Mouse (Mus musculus): Measurements from ENCODE around the gene Poc1b. TPM values are rescaled to one million over a fixed set of nuclear protein-coding genes. Genes with fewer than 3 reads are reported as not detected.

Poc1b gene
- polyA plus RNA-seq, 1 experiment, result 8.0 TPM

- peaks cover 4% of the 10 kb centered on the region for H3K36me3 ChIP-seq (ENCODE audit: control insufficient read depth, insufficient read depth)
- no peak for TF ChIP-seq E2F4 (IDR thresholded peaks at IDR 0.05; ENCODE audit: insufficient read depth)
- no peak for TF ChIP-seq TCF12 (IDR thresholded peaks at IDR 0.05; ENCODE audit: insufficient read depth, poor library complexity, severe bottlenecking)
- TF ChIP-seq CEBPB (IDR thresholded peaks at IDR 0.05; ENCODE audit: insufficient read depth, poor library complexity, severe bottlenecking), result no peak
- no peak for TF ChIP-seq SRF (IDR thresholded peaks at IDR 0.05; ENCODE audit: control insufficient read depth, insufficient read length, low read depth)
- TF ChIP-seq MYOG (IDR thresholded peaks at IDR 0.05; ENCODE audit: control insufficient read depth in 1 of 3, insufficient read depth in 1 of 3, insufficient read length in 2 of 3, low read depth in 2 of 3), result no peak
- TF ChIP-seq TCF3 (IDR thresholded peaks at IDR 0.05; ENCODE audit: insufficient read length, low read depth), result no peak
- no peak for TF ChIP-seq POLR2AphosphoS2 (IDR thresholded peaks at IDR 0.05; ENCODE audit: insufficient read length, low read depth)
- no peak for TF ChIP-seq MYOD1 (IDR thresholded peaks at IDR 0.05; ENCODE audit: control insufficient read depth in 1 of 3, insufficient read length in 2 of 3, low read depth in 2 of 3)
- TF ChIP-seq POLR2A (IDR thresholded peaks at IDR 0.05; ENCODE audit: insufficient read length, low read depth), result no peak
- no peak for TF ChIP-seq USF1 (IDR thresholded peaks at IDR 0.05; ENCODE audit: low read depth)
- TF ChIP-seq REST (IDR thresholded peaks at IDR 0.05; ENCODE audit: insufficient read depth, insufficient read length), result no peak
- no peak overlapping the region for H3ac ChIP-seq (ENCODE audit: control insufficient read depth, insufficient read length)
- H3K4me2 ChIP-seq (ENCODE audit: low read depth), result no peak overlapping the region
- no peaks in the 10 kb centered on the region for H3K27me3 ChIP-seq (ENCODE audit: control insufficient read depth, insufficient read depth, insufficient read length)
- H3K4me3 ChIP-seq, result no peak overlapping the region
- no peaks in the 10 kb centered on the region for H3K79me2 ChIP-seq (ENCODE audit: control insufficient read depth, insufficient read depth)
These were observed 39.8 kb downstream of the Poc1b start for GRCm38 (mm10) chr10:99146596-99146995.

- no peaks in the 10 kb centered on the region for H3K27me3 ChIP-seq (ENCODE audit: control insufficient read depth, insufficient read depth, insufficient read length)
- H3K4me3 ChIP-seq, result no peak overlapping the region
- no peak overlapping the region for H3K4me2 ChIP-seq (ENCODE audit: low read depth)
- peaks cover 4% of the 10 kb centered on the region for H3K36me3 ChIP-seq (ENCODE audit: control insufficient read depth, insufficient read depth)
- no peak overlapping the region for H3ac ChIP-seq (ENCODE audit: control insufficient read depth, insufficient read length)
- no peaks in the 10 kb centered on the region for H3K79me2 ChIP-seq (ENCODE audit: control insufficient read depth, insufficient read depth)
- TF ChIP-seq MAX (IDR thresholded peaks at IDR 0.05; ENCODE audit: low read depth), result no peak
- no peak for TF ChIP-seq TCF3 (IDR thresholded peaks at IDR 0.05; ENCODE audit: insufficient read length, low read depth)
- TF ChIP-seq POLR2AphosphoS2 (IDR thresholded peaks at IDR 0.05; ENCODE audit: insufficient read length, low read depth), result no peak
- no peak for TF ChIP-seq CEBPB (IDR thresholded peaks at IDR 0.05; ENCODE audit: insufficient read depth, poor library complexity, severe bottlenecking)
- TF ChIP-seq MYOD1 (IDR thresholded peaks at IDR 0.05; ENCODE audit: control insufficient read depth in 1 of 3, insufficient read length in 2 of 3, low read depth in 2 of 3), result no peak
- no peak for TF ChIP-seq E2F4 (IDR thresholded peaks at IDR 0.05; ENCODE audit: insufficient read depth)
- no peak for TF ChIP-seq SRF (IDR thresholded peaks at IDR 0.05; ENCODE audit: control insufficient read depth, insufficient read length, low read depth)
- no peak for TF ChIP-seq REST (IDR thresholded peaks at IDR 0.05; ENCODE audit: insufficient read depth, insufficient read length)
- no peak for TF ChIP-seq TCF12 (IDR thresholded peaks at IDR 0.05; ENCODE audit: insufficient read depth, poor library complexity, severe bottlenecking)
- TF ChIP-seq MYOG (IDR thresholded peaks at IDR 0.05; ENCODE audit: control insufficient read depth in 1 of 3, insufficient read depth in 1 of 3, insufficient read length in 2 of 3, low read depth in 2 of 3), result no peak
- no peak for TF ChIP-seq POLR2A (IDR thresholded peaks at IDR 0.05; ENCODE audit: insufficient read length, low read depth)
- no peak for TF ChIP-seq USF1 (IDR thresholded peaks at IDR 0.05; ENCODE audit: low read depth)
These were observed 43.2 kb downstream of the Poc1b start for GRCm38 (mm10) chr10:99150016-99150415.

- Histone ChIP-seq H3K27me3 (ENCODE audit: control insufficient read depth, insufficient read depth, insufficient read length) (no peaks in the 10 kb centered on the region), H3K4me2 (ENCODE audit: low read depth) (no peak overlapping the region), H3K36me3 (ENCODE audit: control insufficient read depth, insufficient read depth) (no peaks in the 10 kb centered on the region), H3K4me3 (no peak overlapping the region), H3K79me2 (ENCODE audit: control insufficient read depth, insufficient read depth) (no peaks in the 10 kb centered on the region), H3ac (ENCODE audit: control insufficient read depth, insufficient read length) (no peak overlapping the region)
- no peak for TF ChIP-seq MYOD1 (IDR thresholded peaks at IDR 0.05; ENCODE audit: control insufficient read depth in 1 of 3, insufficient read length in 2 of 3, low read depth in 2 of 3)
- TF ChIP-seq USF1 (IDR thresholded peaks at IDR 0.05; ENCODE audit: low read depth), result no peak
- no peak for TF ChIP-seq TCF3 (IDR thresholded peaks at IDR 0.05; ENCODE audit: insufficient read length, low read depth)
- TF ChIP-seq POLR2A (IDR thresholded peaks at IDR 0.05; ENCODE audit: insufficient read length, low read depth), result no peak
- no peak for TF ChIP-seq CEBPB (IDR thresholded peaks at IDR 0.05; ENCODE audit: insufficient read depth, poor library complexity, severe bottlenecking)
- TF ChIP-seq TCF12 (IDR thresholded peaks at IDR 0.05; ENCODE audit: insufficient read depth, poor library complexity, severe bottlenecking), result peak; percentile 4
These were observed 44.7 kb downstream of the Poc1b start for GRCm38 (mm10) chr10:99151580-99151979.

- TF ChIP-seq MYOD1 (IDR thresholded peaks at IDR 0.05; ENCODE audit: control insufficient read depth in 1 of 3, insufficient read length in 2 of 3, low read depth in 2 of 3), result no peak
- TF ChIP-seq SRF (IDR thresholded peaks at IDR 0.05; ENCODE audit: control insufficient read depth, insufficient read length, low read depth), result no peak
- TF ChIP-seq TCF3 (IDR thresholded peaks at IDR 0.05; ENCODE audit: insufficient read length, low read depth), result no peak
- no peak for TF ChIP-seq REST (IDR thresholded peaks at IDR 0.05; ENCODE audit: insufficient read depth, insufficient read length)
- no peak for TF ChIP-seq USF1 (IDR thresholded peaks at IDR 0.05; ENCODE audit: low read depth)
- no peak for TF ChIP-seq TCF12 (IDR thresholded peaks at IDR 0.05; ENCODE audit: insufficient read depth, poor library complexity, severe bottlenecking)
- no peak for TF ChIP-seq E2F4 (IDR thresholded peaks at IDR 0.05; ENCODE audit: insufficient read depth)
- no peak for TF ChIP-seq POLR2A (IDR thresholded peaks at IDR 0.05; ENCODE audit: insufficient read length, low read depth)
- no peak for TF ChIP-seq MAX (IDR thresholded peaks at IDR 0.05; ENCODE audit: low read depth)
- no peak for TF ChIP-seq POLR2AphosphoS2 (IDR thresholded peaks at IDR 0.05; ENCODE audit: insufficient read length, low read depth)
- no peak for TF ChIP-seq MYOG (IDR thresholded peaks at IDR 0.05; ENCODE audit: control insufficient read depth in 1 of 3, insufficient read depth in 1 of 3, insufficient read length in 2 of 3, low read depth in 2 of 3)
- TF ChIP-seq CEBPB (IDR thresholded peaks at IDR 0.05; ENCODE audit: insufficient read depth, poor library complexity, severe bottlenecking), result no peak
- Histone ChIP-seq H3ac (ENCODE audit: control insufficient read depth, insufficient read length) (no peak overlapping the region), H3K4me2 (ENCODE audit: low read depth) (no peak overlapping the region), H3K4me3 (no peak overlapping the region), H3K36me3 (ENCODE audit: control insufficient read depth, insufficient read depth) (no peaks in the 10 kb centered on the region), H3K27me3 (ENCODE audit: control insufficient read depth, insufficient read depth, insufficient read length) (no peaks in the 10 kb centered on the region), H3K79me2 (ENCODE audit: control insufficient read depth, insufficient read depth) (no peaks in the 10 kb centered on the region)
These were observed 45.2 kb downstream of the Poc1b start for GRCm38 (mm10) chr10:99152063-99152462.

GRCm38 (mm10) chr10:99154635-99155034 is 47.8 kb downstream of the Poc1b start:
- H3ac ChIP-seq (ENCODE audit: control insufficient read depth, insufficient read length), result no peak overlapping the region
- no peak overlapping the region for H3K4me3 ChIP-seq
- no peaks in the 10 kb centered on the region for H3K36me3 ChIP-seq (ENCODE audit: control insufficient read depth, insufficient read depth)
- no peaks in the 10 kb centered on the region for H3K79me2 ChIP-seq (ENCODE audit: control insufficient read depth, insufficient read depth)
- no peak overlapping the region for H3K4me2 ChIP-seq (ENCODE audit: low read depth)
- no peak for TF ChIP-seq CEBPB (IDR thresholded peaks at IDR 0.05; ENCODE audit: insufficient read depth, poor library complexity, severe bottlenecking)
- TF ChIP-seq POLR2A (IDR thresholded peaks at IDR 0.05; ENCODE audit: insufficient read length, low read depth), result no peak
- TF ChIP-seq REST (IDR thresholded peaks at IDR 0.05; ENCODE audit: insufficient read depth, insufficient read length), result no peak
- TF ChIP-seq MYOG (IDR thresholded peaks at IDR 0.05; ENCODE audit: control insufficient read depth in 1 of 3, insufficient read depth in 1 of 3, insufficient read length in 2 of 3, low read depth in 2 of 3), result no peak
- TF ChIP-seq E2F4 (IDR thresholded peaks at IDR 0.05; ENCODE audit: insufficient read depth), result no peak
- TF ChIP-seq SRF (IDR thresholded peaks at IDR 0.05; ENCODE audit: control insufficient read depth, insufficient read length, low read depth), result no peak
- no peak for TF ChIP-seq TCF12 (IDR thresholded peaks at IDR 0.05; ENCODE audit: insufficient read depth, poor library complexity, severe bottlenecking)
- no peak for TF ChIP-seq MAX (IDR thresholded peaks at IDR 0.05; ENCODE audit: low read depth)
- TF ChIP-seq TCF3 (IDR thresholded peaks at IDR 0.05; ENCODE audit: insufficient read length, low read depth), result no peak
- no peak for TF ChIP-seq MYOD1 (IDR thresholded peaks at IDR 0.05; ENCODE audit: control insufficient read depth in 1 of 3, insufficient read length in 2 of 3, low read depth in 2 of 3)
- TF ChIP-seq POLR2AphosphoS2 (IDR thresholded peaks at IDR 0.05; ENCODE audit: insufficient read length, low read depth), result no peak
- no peak for TF ChIP-seq USF1 (IDR thresholded peaks at IDR 0.05; ENCODE audit: low read depth)
- H3K27me3 ChIP-seq (ENCODE audit: control insufficient read depth, insufficient read depth, insufficient read length), result no peaks in the 10 kb centered on the region

All from myocyte (in vitro differentiated cells).